Mouse (Mus musculus) CH12.LX (cell line): ENCODE data around the gene Zbtb25. TPM values are rescaled to one million over a fixed set of nuclear protein-coding genes. Genes with fewer than 3 reads are reported as not detected.

Experiments
- DNase-seq: peaks from one replicate; pipeline ENCODE4 v3.0.0-alpha.2; 2013; ENCODE audit errors: extremely low read depth
- H3K27ac ChIP-seq: 2 replicates; pipeline ENCODE4 v1.5.1; 2012; ENCODE audit warnings: low read depth, mild to moderate bottlenecking, control low read depth, moderate library complexity; ENCODE audit not compliant: insufficient read depth
- H3K27me3 ChIP-seq: replicated peaks from 2 replicates; pipeline ENCODE3; 2012; ENCODE audit warnings: inconsistent platforms
- H3K36me3 ChIP-seq, 2 experiments: replicated peaks in 1 of 2; 2 replicates each; pipeline versions ENCODE3 to v1.6.1; 2012; ENCODE audit warnings: inconsistent platforms in 1 of 2, low read length in 1 of 2, mild to moderate bottlenecking in 1 of 2, mixed read lengths in 1 of 2, moderate library complexity in 1 of 2; ENCODE audit not compliant: control insufficient read depth in 1 of 2, insufficient read depth in 1 of 2
- H3K4me1 ChIP-seq, 2 experiments: 2 replicates each; pipeline ENCODE4 v1.6.1; 2012; ENCODE audit warnings: inconsistent platforms in 1 of 2, moderate library complexity in 1 of 2; ENCODE audit not compliant: insufficient read depth in 2 of 2, control insufficient read depth in 1 of 2
- H3K4me2 ChIP-seq: 2 replicates; pipeline ENCODE4 v1.6.1; 2012; ENCODE audit warnings: low read depth, mild to moderate bottlenecking, control low read depth; ENCODE audit not compliant: poor library complexity, insufficient read depth, severe bottlenecking
- H3K4me3 ChIP-seq, 3 experiments: fragments of 150-350 bp in 1 of 3; sonication (generic) in 1 of 3; replicated peaks in 1 of 3; 2 replicates each; pipeline versions ENCODE3 to v1.5.1; 2011 to 2012; ENCODE audit warnings: low read depth in 2 of 3, low read length in 2 of 3, mild to moderate bottlenecking in 2 of 3, moderate library complexity in 2 of 3, control low read depth in 1 of 3, improper control_type of control experiment in 1 of 3, inconsistent platforms in 1 of 3, mixed read lengths in 1 of 3; ENCODE audit not compliant: poor library complexity in 1 of 3
- H3K79me2 ChIP-seq: replicated peaks from 2 replicates; pipeline ENCODE4 v1.6.1; 2012; ENCODE audit warnings: mild to moderate bottlenecking, moderate library complexity; ENCODE audit not compliant: control insufficient read depth, poor library complexity, insufficient read depth, severe bottlenecking; ENCODE audit errors: extremely low read depth
- H3K9ac ChIP-seq: 2 replicates; pipeline ENCODE4 v1.6.1; 2012; ENCODE audit warnings: low read depth, mild to moderate bottlenecking, control low read depth, moderate library complexity; ENCODE audit not compliant: insufficient read depth
- H3K9me3 ChIP-seq: replicated peaks from 2 replicates; pipeline ENCODE3; 2012; ENCODE audit warnings: low read length, inconsistent platforms, mixed read lengths
- BHLHE40 ChIP-seq: IDR thresholded peaks from 2 replicates; pipeline ENCODE4 v1.6.1; 2011; ENCODE audit warnings: mild to moderate bottlenecking, low read depth, low read length, improper control_type of control experiment
- CHD1 ChIP-seq: IDR thresholded peaks from 2 replicates; pipeline ENCODE4 v1.6.1; 2012; ENCODE audit warnings: low read depth, low read length, improper control_type of control experiment, inconsistent platforms
- CTCF ChIP-seq, 2 experiments: IDR thresholded peaks in 1 of 2; conservative IDR thresholded peaks in 1 of 2; 2 replicates each; pipeline ENCODE4 v1.5.1; 2011 to 2012; ENCODE audit warnings: low read depth in 2 of 2, low read length in 2 of 2, improper control_type of control experiment in 1 of 2, inconsistent platforms in 1 of 2, mild to moderate bottlenecking in 1 of 2, moderate library complexity in 1 of 2
- E2F4 ChIP-seq: IDR thresholded peaks from 2 replicates; pipeline ENCODE4 v1.6.1; 2011; ENCODE audit warnings: low read depth, low read length, improper control_type of control experiment; ENCODE audit not compliant: insufficient replicate concordance
- ELF1 ChIP-seq: IDR thresholded peaks from 2 replicates; pipeline ENCODE4 v1.6.1; 2014; ENCODE audit warnings: low read depth, mild to moderate bottlenecking, inconsistent platforms, low read length, improper control_type of control experiment
- EP300 ChIP-seq: IDR thresholded peaks from 2 replicates; pipeline ENCODE4 v1.6.1; 2011; ENCODE audit warnings: low read length, improper control_type of control experiment
- GABPA ChIP-seq: IDR thresholded peaks from 2 replicates; pipeline ENCODE4 v1.6.1; 2012; ENCODE audit warnings: low read depth, low read length, improper control_type of control experiment, inconsistent platforms; ENCODE audit not compliant: insufficient replicate concordance
- HCFC1 ChIP-seq: IDR thresholded peaks from 2 replicates; pipeline ENCODE4 v1.6.1; 2012; ENCODE audit warnings: low read depth, mild to moderate bottlenecking, inconsistent platforms, low read length, improper control_type of control experiment
- IRF4 ChIP-seq: IDR thresholded peaks from 2 replicates; pipeline ENCODE4 v1.6.1; 2014; ENCODE audit warnings: low read depth, mild to moderate bottlenecking, inconsistent platforms, low read length, improper control_type of control experiment
- JUN ChIP-seq: IDR thresholded peaks from 2 replicates; pipeline ENCODE4 v1.6.1; 2011; ENCODE audit warnings: low read depth, mild to moderate bottlenecking, low read length, improper control_type of control experiment, moderate library complexity; ENCODE audit not compliant: insufficient read depth
- JUND ChIP-seq: conservative IDR thresholded peaks from 2 replicates; pipeline ENCODE4 v1.6.1; 2011; ENCODE audit warnings: low read depth, low read length, improper control_type of control experiment
- MAFK ChIP-seq: IDR thresholded peaks from 2 replicates; pipeline ENCODE4 v1.6.1; 2011; ENCODE audit warnings: low read length, improper control_type of control experiment; ENCODE audit not compliant: insufficient replicate concordance
- MAX ChIP-seq: IDR thresholded peaks from 2 replicates; pipeline ENCODE4 v1.6.1; 2011; ENCODE audit warnings: low read length, improper control_type of control experiment
- MAZ ChIP-seq: IDR thresholded peaks from 2 replicates; pipeline ENCODE4 v1.6.1; 2012; ENCODE audit warnings: low read depth, mild to moderate bottlenecking, inconsistent platforms, low read length, improper control_type of control experiment, moderate library complexity
- MXI1 ChIP-seq: IDR thresholded peaks from 2 replicates; pipeline ENCODE4 v1.6.1; 2011; ENCODE audit warnings: mild to moderate bottlenecking, low read depth, low read length, improper control_type of control experiment
- MYC ChIP-seq: IDR thresholded peaks from 2 replicates; pipeline ENCODE4 v1.6.1; 2011; ENCODE audit warnings: low read depth, mild to moderate bottlenecking, improper control_type of control experiment, low read length
- NELFE ChIP-seq: IDR thresholded peaks from 2 replicates; pipeline ENCODE4 v1.6.1; 2011; ENCODE audit warnings: low read depth, low read length, improper control_type of control experiment
- NRF1 ChIP-seq: IDR thresholded peaks from 2 replicates; pipeline ENCODE4 v1.6.1; 2014; ENCODE audit warnings: low read depth, mild to moderate bottlenecking, inconsistent platforms, low read length, improper control_type of control experiment, moderate library complexity
- POLR2A ChIP-seq: IDR thresholded peaks from 2 replicates; pipeline ENCODE4 v1.6.1; 2011; ENCODE audit warnings: low read depth, mild to moderate bottlenecking, improper control_type of control experiment, low read length
- POLR2AphosphoS2 ChIP-seq: IDR thresholded peaks from 2 replicates; pipeline ENCODE4 v1.6.1; 2011; ENCODE audit warnings: low read depth, low read length, improper control_type of control experiment
- RAD21 ChIP-seq: IDR thresholded peaks from 2 replicates; pipeline ENCODE4 v1.6.1; 2011; ENCODE audit warnings: low read depth, mild to moderate bottlenecking, low read length, improper control_type of control experiment, moderate library complexity
- SIN3A ChIP-seq: IDR thresholded peaks from 2 replicates; pipeline ENCODE4 v1.6.1; 2012; ENCODE audit warnings: low read length, improper control_type of control experiment, inconsistent platforms
- TBP ChIP-seq: conservative IDR thresholded peaks from 2 replicates; pipeline ENCODE4 v1.6.1; 2011; ENCODE audit warnings: low read depth, low read length, improper control_type of control experiment
- TCF12 ChIP-seq: IDR thresholded peaks from 2 replicates; pipeline ENCODE4 v1.6.1; 2014; ENCODE audit warnings: low read depth, mild to moderate bottlenecking, inconsistent platforms, low read length, improper control_type of control experiment
- UBTF ChIP-seq: IDR thresholded peaks from 2 replicates; pipeline ENCODE4 v1.6.1; 2012; ENCODE audit warnings: low read depth, mild to moderate bottlenecking, inconsistent platforms, low read length, improper control_type of control experiment, moderate library complexity
- USF1 ChIP-seq: IDR thresholded peaks from 2 replicates; pipeline ENCODE4 v1.6.1; 2014; ENCODE audit warnings: low read depth, mild to moderate bottlenecking, inconsistent platforms, low read length, improper control_type of control experiment
- USF2 ChIP-seq: conservative IDR thresholded peaks from 2 replicates; pipeline ENCODE4 v1.6.1; 2011; ENCODE audit warnings: low read depth, low read length, improper control_type of control experiment
- ZMIZ1 ChIP-seq: IDR thresholded peaks from 2 replicates; pipeline ENCODE4 v1.6.1; 2012; ENCODE audit warnings: low read depth, mild to moderate bottlenecking, inconsistent platforms, low read length, improper control_type of control experiment
- dilution Hi-C: fragments of 300-500 bp; cut with MboI; formaldehyde crosslinking; loops from 2 replicates; pipeline ENCODE4 v1.14.3; 2020; ENCODE audit warnings: low sequenced_read_pairs; ENCODE audit not compliant: extremely low pct_unique_long_range_greater_than_20kb, extremely low pct_ligation_motif_present
- in situ Hi-C: fragments of 300-500 bp; cut with MboI; formaldehyde crosslinking; loops from 3 replicates; pipeline ENCODE4 v1.14.3; 2019; ENCODE audit warnings: low sequenced_read_pairs, low pct_ligation_motif_present, low pct_unique_long_range_greater_than_20kb, mixed read lengths
- polyA plus RNA-seq: library from polyadenylated mRNA; unstranded; fragments of >175 nt; gene quantifications from 2 replicates; pipeline ENCODE4 v1.2.1, GENCODE M21; 2012; ENCODE audit warnings: low read depth; ENCODE audit not compliant: insufficient read length
- total RNA-seq, 2 experiments: library from RNA; depleted of rRNA; stranded (reverse); fragments of 300-350 nt in 1 of 2; fragments of >200 nt in 1 of 2; gene quantifications; 2 replicates each; pipeline ENCODE4 v1.2.3; 2012 to 2014

The Zbtb25 gene
- total and polyA plus RNA-seq, 3 experiments, result 7.2 to 18.7 (median 7.3) TPM

- peak; percentile 45; the same call in 1 of the 2 replicates for TF ChIP-seq ZMIZ1
- peak; percentile 64 for TF ChIP-seq POLR2A
- peak; percentile 33; the same call in 1 of the 2 replicates for TF ChIP-seq SIN3A
- peak; percentile 37; the same call in 1 of the 2 replicates for TF ChIP-seq MXI1
- 0 out of 2 replicates have a peak, but pooled peaks have one; percentile 37 for TF ChIP-seq ELF1
- no peak for TF ChIP-seq RAD21
- TF ChIP-seq CTCF (conservative IDR thresholded peaks at IDR 0.05 in 1 of 2, IDR thresholded peaks at IDR 0.05 in 1 of 2; ENCODE audit: low read depth in 2 of 2, low read length in 2 of 2), result peak in 1 of 2 experiments; percentile 10; a peak in 1 of 4 replicates
- TF ChIP-seq NRF1, result peak; percentile 47; the same call in 1 of the 2 replicates
- TF ChIP-seq E2F4, result no peak
- no peak for TF ChIP-seq MYC
- peak; percentile 32; the same call in 1 of the 2 replicates for TF ChIP-seq BHLHE40
- peak; percentile 28 for TF ChIP-seq HCFC1
- TF ChIP-seq UBTF, result peak; percentile 98
- no peak for TF ChIP-seq JUND
- peak; percentile 8; the same call in 1 of the 2 replicates for TF ChIP-seq CHD1
- peak; percentile 35; the same call in 1 of the 2 replicates for TF ChIP-seq NELFE
- peak; percentile 58 for TF ChIP-seq TCF12
- Histone ChIP-seq H3K36me3 (peaks cover 0 to 4% of the 10 kb centered on the region in 2 experiments), H3K79me2 (peaks cover 76% of the 10 kb centered on the region), H3K27me3 (no peaks in the 10 kb centered on the region), H3K4me2 (no peak within 1 kb of the TSS), H3K9ac (peak within 1 kb of the TSS; percentile 96), H3K27ac (peak within 1 kb of the TSS; percentile 98), H3K9me3 (no peaks in the 10 kb centered on the region), H3K4me3 (peak within 1 kb of the TSS; percentile 75 to 99 (median 77)), H3K4me1 (peaks cover 0 to 50% of the 10 kb centered on the region in 2 experiments; a peak in 2 of 4 replicates)
- dilution Hi-C loops, result no loop called here
- peak; percentile 54 for DNase-seq
- in situ Hi-C loops, result loop anchor here (5.0 to 10.0 kb wide), 3 partner anchors 37 to 225 kb away; no protein-coding TSS in a partner anchor
Measured at GRCm38 (mm10) chr12:76369978-76370830, 802 bp upstream of the Zbtb25 start, which contains the start of gene Zbtb1. Gene Zbtb1, plus strand, starts transcription at chr12:76370266.

- peaks cover 73% of the 10 kb centered on the region for H3K79me2 ChIP-seq
- peak overlapping the region; percentile 75 to 99 (median 76) for H3K4me3 ChIP-seq
- peak overlapping the region; percentile 98 for H3K27ac ChIP-seq
- H3K4me2 ChIP-seq, result peak overlapping the region; percentile 88
- in situ Hi-C loops, result loop anchor here (10.0 kb wide), 1 partner anchor 226 kb away; no protein-coding TSS in a partner anchor
- peak overlapping the region; percentile 96 for H3K9ac ChIP-seq
- H3K27me3 ChIP-seq, result no peaks in the 10 kb centered on the region
- dilution Hi-C loops, result no loop called here
- no peak for DNase-seq
- H3K36me3 ChIP-seq, result peaks cover 0 to 10% of the 10 kb centered on the region in 2 experiments
- no peaks in the 10 kb centered on the region for H3K9me3 ChIP-seq
- peaks cover 0 to 47% of the 10 kb centered on the region in 2 experiments; a peak in 2 of 4 replicates for H3K4me1 ChIP-seq
- no peak for TF ChIP-seq POLR2AphosphoS2
- TF ChIP-seq JUN, result no peak
- no peak; the same call in 1 of the 2 replicates for TF ChIP-seq ZMIZ1
- TF ChIP-seq CHD1, result no peak
- TF ChIP-seq EP300, result no peak
- no peak for TF ChIP-seq IRF4
- TF ChIP-seq BHLHE40, result no peak
- no peak for TF ChIP-seq NELFE
- 0 out of 2 replicates have a peak, but pooled peaks have one; percentile 34 for TF ChIP-seq MAZ
- no peak for TF ChIP-seq TBP
- TF ChIP-seq RAD21, result no peak
- TF ChIP-seq USF2, result no peak
- TF ChIP-seq USF1, result no peak
- TF ChIP-seq GABPA, result no peak
- no peak; the same call in 1 of the 2 replicates for TF ChIP-seq HCFC1
- TF ChIP-seq E2F4, result no peak
- 0 out of 2 replicates have a peak, but pooled peaks have one; percentile 12 for TF ChIP-seq NRF1
- no peak for TF ChIP-seq MAX
- no peak for TF ChIP-seq POLR2A
- no peak for TF ChIP-seq MAFK
Measured at GRCm38 (mm10) chr12:76368790-76369205, 604 bp downstream of the Zbtb25 start.
